Mouse (Mus musculus) right cerebral cortex, postnatal 4 days (tissue): ENCODE measurements around the gene Zc3hav1.

Source experiments
- DNase-seq: peaks from one replicate; pipeline ENCODE4 v3.0.0-alpha.2; 2022

Gene Zc3hav1

DNA sequence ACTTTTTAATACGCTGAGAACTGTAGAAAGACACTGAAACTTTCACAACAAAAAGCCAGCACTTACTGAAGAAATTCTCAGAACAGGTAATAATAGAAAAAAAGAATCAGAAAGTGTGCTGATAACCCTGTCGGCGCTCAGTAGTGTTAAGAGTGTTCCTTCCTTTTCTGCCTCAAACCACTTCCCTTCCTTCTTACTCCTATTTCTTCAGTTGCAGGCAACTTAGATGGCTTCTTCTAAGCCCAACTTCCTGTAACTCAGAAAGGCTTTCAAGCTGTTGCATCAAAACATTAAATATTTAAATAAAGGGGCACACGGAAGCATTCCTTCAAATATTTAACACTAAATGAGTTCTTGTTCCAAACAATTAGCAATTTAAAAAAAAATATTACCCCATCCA is 2.5 kb downstream of the Zc3hav1 start:
- DNase-seq: no peak

DNA sequence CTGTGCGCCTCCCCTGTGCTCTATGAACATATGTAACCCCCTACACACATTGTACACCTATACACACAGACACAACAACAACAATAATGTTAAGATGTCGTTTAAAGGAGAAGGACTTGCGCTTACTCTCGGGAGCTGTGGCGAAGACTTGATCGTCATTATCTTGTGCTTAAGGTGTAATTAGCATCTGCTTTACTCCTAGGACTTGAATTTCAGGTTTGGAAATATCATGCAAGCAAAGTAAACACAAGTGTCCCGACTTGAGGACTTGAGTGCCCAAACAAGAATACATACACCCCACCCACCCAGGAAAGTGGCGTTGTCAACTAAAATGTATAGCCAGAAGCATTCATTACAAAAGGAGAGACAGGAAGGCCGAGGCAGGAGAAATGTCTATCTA is 4.6 kb downstream of the Zc3hav1 start:
- no peak for DNase-seq

DNA sequence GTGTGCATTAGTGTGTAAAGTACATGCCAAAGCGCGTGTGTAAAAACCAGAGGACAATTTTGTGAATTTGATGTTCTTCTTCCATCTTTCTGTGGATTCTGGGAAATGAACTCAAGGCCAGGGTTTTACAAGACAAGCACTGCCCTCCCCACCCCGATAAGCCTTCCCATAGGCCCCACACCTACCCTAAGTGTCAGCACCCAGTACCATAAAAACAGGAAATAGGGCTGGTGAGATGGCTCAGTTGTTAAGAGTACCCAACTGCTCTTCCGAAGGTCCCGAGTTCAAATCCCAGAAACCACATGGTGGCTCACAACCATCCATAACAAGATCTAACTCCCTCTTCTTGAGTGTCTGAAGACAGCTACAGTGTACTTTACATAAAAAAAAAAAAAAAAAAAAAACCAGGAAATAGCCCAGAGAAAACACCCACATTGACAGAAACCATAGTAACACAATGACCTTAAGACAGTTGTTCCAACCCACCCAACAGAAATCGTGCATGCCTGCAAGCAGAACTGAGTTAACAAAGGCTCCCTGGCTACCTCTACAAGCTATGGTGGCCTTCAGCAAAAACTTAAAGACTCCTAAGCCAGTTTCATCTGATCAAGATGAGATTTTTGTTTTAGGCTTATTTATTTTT is 5.5 kb downstream of the Zc3hav1 start:
- DNase-seq: no peak

DNA sequence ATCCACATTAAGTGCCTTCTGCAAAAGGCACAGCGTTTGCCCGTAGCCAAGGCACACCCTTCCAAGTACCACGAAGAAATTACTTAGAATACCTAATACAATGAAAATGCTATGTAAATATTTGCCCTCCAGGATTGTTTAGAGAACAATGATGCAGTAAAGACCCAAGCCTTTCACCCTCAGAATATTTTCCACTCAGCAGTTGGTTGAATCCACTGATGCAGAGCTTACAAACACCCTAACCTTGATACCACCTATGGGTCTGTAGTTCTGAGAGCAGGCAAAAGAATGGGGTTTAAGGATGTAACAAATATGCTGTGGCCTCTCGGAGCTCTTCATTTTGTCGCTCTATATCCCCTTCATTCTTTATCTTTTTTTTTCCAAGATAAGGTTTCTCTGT is 6.5 kb downstream of the Zc3hav1 start:
- DNase-seq: no peak

DNA sequence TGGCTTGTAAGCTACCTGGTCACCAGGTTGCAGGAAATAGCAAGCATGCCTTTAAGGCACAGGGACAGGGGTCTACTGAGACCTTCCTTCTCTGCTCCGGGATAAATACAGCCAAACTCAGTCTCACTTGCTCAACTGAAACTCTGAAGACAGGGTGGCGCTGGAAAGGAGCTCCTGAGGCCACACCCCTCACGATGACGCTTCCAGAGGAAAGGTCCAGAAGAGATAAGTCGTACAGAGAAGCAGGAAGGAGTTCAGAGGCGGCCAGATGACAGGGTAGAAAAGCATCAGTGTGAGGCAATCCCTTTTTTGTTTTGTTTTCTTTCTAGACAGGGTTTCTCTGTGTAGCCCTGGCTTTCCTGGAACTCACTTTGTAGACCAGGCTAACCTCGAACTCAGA is 8.6 kb downstream of the Zc3hav1 start:
- DNase-seq: no peak

DNA sequence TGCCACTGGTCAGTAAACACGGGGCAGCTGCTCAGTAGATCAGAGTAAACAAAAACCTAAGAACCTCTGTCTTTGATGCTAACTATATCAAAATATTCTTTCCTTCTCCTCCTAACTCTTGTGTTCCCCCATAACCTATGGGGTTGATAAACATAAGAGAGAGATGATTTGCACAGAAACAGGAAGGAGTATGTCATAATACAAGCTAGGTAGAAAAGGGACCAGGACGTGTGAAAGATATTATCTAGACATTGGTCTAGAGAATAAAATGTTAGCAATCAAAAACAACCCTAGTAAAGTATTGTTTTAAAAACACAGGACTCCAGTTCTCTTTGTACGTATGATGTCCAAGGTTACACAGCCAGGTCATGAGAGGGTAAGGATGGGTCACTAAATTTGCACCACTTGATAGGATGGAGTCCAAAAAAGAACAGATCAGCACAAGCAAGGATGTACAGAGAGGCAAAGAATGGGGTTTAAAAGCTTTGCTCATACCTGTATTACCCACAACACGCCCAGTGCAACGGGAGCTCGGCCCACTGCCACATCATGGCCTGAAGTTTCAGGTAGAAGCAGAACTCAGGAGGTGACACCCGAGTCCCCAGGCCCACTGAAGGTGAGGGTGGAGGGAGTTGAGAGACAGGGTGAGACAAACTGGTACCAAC is 10.3 kb downstream of the Zc3hav1 start:
- DNase-seq: no peak

DNA sequence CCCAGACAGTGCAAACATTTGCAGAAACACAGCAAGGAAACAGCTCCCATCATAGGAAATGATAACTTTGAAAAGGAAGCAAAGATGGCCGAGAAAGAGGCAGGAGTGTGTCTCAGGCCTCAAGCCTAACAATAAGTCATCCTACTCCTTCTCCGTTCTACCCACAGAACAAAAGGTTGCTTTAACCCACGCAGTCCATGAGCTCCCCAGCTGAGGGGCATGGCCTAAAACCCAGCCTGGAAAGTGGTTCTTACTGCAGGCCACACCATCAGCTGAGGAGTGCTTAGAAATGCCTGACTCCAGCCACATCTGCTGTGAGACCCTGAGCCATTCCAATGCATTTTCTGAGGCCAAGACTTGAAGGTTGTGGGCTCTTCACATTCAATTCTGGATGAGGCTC is 10.8 kb downstream of the Zc3hav1 start:
- DNase-seq: no peak

DNA sequence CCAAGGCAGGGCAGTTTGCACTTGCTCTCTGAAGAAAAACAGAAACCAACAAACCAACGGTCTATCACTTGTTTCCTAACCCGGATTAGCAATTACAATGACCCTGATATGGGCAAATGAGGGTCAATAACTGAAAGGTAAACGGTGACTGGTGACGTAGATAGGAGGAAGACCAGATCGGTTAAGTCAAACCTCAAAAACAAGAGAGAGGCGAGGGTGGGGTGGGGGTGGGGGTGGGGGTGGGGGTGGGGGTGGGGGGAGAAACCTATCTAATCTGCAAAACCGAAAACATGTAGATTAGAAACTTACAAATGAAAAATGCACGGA is 11.8 kb downstream of the Zc3hav1 start:
- DNase-seq: no peak

DNA sequence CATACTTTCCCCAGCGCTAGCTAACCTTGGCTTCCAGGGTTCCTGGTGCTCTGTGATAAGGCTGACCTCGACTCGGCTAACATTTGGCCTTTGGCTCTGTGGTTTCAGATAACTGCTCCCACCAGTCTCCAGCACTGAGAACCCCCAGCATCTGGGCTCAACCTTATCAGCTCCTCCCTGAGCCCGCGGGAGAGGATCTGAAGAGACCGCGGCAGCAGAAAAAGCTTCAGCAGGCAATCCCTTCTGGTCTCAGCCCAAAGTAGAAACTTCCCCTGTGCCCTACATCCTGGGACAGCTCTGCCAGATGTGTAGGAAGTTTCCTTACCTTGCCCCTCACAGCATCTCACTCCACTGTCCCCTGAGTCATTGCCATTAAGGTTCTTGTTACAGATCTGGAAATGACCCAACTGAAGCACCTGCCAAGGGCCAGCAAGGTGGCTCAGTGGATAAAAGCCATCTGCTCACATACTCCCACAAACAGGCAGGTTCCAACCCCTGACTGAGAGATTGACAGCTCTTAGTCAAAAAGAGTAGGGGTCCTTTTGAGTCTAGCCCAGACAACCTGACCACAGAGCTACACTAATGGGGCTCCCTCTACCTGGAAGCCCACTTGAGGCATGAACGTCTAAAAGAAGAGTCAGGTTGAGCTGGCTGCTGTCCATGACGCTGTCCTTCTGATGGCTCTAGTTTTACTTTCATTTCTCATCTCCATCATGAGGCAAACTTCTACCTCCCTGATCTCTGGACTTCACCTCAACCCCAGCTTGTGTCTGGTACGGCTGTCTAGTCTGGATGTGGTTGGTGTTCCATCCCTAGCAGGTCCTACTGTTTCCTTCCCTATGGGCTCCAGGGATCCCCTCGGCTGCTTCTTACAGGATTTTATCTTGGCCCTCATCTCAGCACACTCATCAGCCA is 12.4 kb downstream of the Zc3hav1 start:
- DNase-seq: no peak

DNA sequence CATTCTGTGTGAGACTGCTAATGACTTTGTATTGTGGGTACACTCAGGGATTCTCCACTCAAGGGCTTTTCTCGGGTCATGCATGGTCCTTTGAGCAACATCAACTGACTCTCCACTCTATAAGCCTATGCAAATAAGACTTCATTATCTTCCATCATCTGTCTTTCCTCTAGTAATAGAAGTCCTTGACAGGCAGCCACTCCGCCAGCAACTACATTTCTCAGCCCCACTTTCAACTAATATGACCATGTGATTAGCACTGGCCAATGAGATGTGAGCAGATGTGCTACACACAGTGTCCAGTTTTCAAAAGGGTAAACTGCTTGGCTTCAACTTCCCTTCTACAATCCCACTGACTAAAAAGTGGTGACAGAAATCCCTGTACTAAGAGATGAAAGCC is 15.3 kb downstream of the Zc3hav1 start:
- no peak for DNase-seq

DNA sequence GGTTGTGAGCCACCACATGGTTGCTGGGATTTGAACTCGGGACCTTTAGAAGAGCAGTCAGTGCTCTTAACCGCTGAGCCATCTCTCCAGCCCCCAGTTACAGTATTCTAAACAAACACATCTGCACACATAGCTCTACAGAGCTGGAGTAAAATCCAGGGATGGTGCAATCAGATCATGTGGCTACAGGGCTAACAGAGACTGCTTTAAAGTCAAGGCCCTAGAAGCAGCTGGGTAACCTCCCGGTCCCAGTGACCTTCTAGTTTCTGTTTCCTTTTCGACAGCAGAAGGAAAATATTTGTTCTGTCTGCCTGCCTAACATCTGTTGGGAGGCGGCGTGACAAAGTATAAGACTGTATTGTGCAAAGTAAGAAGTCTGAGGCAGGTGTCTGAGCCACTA is 16.5 kb downstream of the Zc3hav1 start:
- no peak for DNase-seq

DNA sequence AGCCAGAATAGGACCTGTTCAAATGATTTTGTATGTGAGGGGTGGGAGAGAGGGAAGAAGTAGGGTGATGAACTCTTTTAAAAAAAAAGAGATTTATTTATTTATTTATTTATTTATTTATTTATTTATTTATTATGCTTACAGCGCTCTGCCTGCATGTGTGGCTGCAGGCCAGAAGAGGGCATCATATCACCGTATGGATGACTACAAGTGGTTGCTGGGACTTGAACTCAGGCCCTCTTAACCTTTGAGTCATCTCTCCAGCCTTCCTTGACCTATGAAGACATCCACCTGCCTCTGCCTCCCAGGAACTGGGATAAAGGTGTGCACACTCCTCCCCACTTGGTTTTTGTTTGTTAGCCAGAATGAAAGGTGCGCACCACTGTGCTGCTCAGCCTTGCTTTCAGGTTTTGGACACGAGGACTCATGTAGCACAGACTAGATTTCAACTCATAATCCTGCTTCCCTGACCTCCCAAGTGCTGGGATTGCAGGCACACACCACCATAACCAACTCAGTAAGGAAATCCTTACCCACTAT is 17.2 kb downstream of the Zc3hav1 start:
- DNase-seq: no peak

DNA sequence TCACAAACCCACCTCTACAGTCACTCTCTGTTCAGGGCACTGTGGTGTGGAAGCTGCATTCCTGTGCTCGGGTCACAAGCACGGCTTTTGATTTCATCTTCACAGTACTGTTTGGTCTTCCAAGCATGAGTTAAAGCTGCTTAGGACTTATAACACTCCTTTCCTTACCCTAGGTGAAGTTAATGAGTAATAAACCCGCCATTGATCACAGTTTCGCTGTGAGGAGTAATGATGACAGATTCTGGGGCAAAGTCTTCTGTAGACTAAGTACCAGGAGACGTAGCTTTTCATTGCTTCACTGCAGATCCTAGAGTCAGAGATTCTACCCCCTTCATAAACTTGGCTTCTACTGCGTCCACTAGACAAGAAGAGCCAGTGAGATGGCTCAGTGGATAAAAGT is 19.1 kb downstream of the Zc3hav1 start:
- no peak for DNase-seq

DNA sequence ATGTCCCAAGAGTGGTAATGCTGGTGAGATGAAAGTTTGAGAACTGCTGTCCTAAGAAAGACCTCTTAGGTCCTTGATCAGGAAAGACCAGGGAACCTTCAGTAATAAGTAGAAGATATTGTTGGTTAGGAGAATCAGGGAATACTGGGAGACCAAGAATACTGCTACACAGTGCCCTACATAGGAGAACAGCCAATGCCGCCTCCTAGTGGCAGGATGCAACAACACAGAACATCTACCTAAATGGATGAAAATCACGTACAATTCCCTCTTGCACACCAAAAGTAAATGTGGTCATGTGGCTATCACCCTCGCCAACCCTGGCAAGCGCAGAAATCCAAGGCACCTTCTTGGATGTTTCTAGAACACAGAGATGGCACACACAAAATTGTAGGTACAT is 27.8 kb downstream of the Zc3hav1 start:
- peak; percentile 60 for DNase-seq

DNA sequence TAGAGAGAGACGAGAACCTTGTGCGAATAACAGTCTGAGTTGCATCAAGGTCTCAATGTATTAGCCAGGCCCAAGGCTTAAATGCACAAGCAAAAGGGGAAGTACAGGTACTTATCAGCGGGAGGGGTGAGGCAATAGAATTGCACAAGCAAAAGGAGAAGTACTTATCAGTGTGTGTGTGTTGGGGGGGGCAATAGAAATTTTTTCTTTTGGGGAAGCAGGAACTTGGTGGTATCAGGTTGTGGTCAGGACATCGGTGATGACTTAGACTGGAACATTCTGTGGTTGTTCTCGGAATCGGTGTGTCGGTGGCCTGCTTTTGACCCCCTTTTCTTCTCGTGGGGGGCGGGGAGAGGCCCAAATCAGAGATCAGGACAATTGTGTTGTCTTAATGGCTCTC is 33.8 kb downstream of the Zc3hav1 start:
- DNase-seq: no peak

DNA sequence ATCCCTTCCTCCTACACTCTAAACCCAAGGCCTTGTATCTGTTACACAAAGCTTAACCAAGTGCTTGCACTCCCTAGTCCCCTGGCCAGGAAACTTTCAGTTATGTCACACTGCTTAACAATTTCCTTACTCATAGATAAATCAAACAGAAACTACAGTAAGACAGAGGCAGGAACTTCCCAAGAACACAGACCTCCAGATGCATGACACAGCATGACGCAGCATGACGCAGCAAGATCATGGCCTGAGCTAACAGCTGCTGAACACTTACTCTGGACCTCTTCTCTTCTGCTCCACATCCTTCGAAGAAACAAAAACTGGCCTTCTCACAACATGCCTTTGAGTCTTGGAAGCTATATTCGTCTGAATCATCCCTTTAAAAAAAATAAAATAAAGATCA is 38.4 kb downstream of the Zc3hav1 start:
- DNase-seq: no peak

DNA sequence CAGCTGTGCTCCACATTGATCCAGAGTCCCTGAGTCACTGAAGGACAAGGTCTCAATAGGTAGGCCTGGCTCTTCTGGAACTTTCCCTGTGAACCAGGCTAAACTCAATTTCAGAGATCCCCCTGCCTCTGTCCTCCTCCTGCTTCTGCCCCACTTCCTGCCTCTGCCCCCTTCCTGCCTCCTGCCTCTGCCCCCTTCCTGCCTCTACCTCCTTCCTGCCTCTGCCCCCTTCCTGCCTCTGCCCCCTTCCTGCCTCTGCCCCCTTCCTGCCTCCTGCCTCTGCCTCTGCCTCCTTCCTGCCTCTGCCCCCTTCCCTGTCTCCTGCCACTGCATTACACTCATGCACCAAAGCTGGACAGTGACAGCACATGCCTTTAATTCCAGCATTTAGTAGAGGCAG is 44.7 kb downstream of the Zc3hav1 start:
- DNase-seq: no peak

DNA sequence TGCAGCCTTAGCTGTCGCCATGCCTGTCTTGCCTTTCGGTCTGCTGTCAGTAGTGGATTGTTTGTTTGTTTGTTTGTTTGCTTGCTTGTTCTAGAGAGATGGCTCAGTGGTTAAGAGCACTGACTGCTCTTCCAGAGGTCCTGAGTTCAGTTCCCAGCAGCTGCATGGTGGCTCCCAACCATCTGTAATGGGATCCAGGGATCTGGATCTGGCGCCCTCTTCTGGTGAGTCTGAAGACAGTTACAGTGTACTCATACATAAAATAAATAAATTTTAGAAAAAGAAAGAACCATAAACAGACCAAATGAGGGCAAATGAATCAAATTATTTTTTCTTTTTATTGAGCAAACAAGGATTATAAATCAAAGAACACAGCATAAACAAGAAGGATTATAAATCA is 49.4 kb downstream of the Zc3hav1 start:
- DNase-seq: no peak

DNA sequence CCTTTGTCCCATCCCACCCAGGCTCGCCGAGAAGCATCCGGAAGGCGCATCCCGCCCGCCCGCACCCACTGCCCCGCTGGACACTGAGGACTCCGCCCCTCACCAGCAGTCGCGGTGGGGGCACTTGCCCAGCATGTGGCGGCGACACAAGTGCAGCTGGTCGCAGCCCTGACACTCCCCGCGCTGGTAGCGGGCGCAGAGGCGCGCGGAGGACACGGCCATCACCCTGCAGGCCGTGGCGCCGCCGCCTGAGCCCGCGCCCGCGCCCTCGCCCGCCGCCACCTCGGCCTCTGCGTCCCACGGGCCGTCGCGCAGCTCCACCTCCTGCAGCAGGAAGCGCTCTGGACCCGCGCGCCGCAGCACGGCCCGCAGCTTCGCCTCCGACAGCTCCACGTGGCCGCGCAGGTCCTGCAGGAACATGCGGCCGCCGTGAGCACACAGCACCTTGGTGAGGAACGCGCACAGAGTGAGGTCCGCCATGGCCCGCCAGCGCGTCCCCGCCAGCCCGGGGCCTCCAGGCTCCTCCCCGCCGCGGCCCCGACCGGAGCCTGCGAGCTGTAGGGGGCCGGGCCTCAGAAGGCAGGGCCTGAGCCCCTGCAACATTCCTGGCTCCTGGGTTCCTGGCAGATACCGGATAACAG is 55.5 kb downstream of the Zc3hav1 start, which contains the start of gene Zc3hav1l:
Gene Zc3hav1l, minus strand, starts transcription at position 499 of the 641 bp plus-strand sequence.
- DNase-seq: peak; percentile 71

DNA sequence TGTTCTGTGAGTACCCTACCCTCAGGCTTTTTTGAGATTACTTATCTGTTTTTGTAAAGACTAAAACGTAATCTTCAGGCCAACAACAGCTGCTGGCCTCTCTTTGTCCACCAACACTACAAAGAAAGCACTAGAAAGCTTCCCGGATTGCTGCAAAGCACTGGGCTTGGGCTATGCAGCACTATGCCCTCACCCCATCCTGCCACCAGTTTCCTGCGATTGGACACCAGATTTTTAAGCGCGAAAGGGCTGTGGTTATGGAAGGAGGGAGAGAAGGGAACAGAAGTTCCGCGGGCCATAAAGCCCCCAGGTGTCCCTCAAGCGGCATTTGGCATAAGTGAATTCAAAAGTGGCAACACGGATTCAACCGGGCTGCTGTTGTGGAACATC is 56.2 kb downstream of the Zc3hav1 start:
- peak; percentile 17 for DNase-seq

DNA sequence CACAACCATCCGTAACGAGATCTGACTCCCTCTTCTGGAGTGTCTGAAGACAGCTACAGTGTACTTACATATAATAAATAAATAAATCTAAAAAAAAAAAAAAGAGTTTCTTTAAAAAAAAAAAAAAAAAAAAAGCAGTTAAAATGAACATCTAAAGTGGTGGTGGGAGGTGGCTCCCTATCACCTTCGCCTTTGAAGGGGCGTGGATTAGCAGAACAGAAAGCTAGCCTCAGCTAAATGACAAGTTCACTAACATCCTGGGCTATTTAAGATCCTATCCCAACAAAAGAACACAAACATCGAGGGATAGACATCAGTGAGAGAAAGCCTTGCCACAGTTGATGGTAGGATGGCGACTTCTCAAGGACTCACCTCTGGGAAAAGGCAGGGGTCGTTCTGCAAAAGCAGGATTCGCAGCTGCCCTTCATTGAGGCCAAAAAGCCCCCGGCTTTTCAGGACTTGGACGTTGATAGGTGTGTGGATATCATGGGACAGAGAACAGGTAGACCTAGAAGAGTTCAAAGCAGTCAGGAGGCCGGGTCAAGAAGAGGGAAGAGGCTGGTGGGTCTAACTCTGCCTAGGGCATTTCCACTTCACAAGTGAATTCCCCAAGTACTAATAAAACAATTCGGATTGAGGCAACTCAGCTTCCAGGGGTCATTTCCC is 56.7 kb downstream of the Zc3hav1 start:
- DNase-seq: no peak

DNA sequence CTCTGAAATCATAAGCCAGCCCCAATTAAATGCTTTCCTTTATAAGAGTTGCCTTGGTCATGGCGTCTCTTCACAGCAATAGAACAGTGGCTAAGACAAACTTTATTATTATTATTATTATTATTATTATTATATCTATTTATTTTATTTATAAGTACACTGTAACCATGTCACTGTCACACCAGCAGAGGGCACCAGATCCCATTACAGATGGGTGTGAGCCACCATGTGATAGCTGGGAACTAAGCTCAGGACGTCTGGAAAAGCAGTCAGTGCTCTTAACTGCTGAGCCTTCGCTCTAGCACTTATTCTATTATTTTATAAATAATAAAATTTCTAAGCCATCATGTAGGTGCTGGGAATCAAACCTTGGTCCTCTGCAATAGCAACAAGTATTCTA is 60.7 kb downstream of the Zc3hav1 start:
- DNase-seq: no peak
